Mouse (Mus musculus) ovary, adult 18-20 months (tissue): ENCODE measurements at regions not wholly inside any gene's neighbourhood (a gene's known extent, or its start where the extent isn't known, plus 50 kb on each side); places are given as distances from the start of the nearest gene placed in this dataset.

Source experiments
- DNase-seq: peaks from one replicate; pipeline ENCODE4 v3.0.0; 2022; ENCODE audit warnings: low spot score, mixed read lengths

DNA sequence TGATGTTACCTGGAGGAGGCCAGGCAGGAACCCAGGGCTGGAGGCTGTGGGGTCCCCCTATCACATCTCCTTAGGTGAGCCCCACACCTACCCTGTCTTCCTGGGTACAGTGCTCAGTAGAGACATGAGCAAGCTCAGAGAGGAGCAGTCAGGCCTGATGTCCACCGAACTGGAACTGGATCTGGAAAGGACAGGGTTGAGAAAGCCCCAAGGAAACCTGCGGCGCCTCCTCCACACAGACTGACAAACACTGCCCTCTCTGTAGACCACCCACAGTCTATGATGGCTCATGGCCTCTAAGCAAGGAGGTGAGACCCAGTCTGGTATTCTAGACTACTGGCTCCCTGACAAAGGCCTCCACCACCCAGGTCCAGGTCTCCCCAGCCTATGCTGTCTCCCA lies 52.9 kb upstream of the Zmiz1 start:
- no peak for DNase-seq

DNA sequence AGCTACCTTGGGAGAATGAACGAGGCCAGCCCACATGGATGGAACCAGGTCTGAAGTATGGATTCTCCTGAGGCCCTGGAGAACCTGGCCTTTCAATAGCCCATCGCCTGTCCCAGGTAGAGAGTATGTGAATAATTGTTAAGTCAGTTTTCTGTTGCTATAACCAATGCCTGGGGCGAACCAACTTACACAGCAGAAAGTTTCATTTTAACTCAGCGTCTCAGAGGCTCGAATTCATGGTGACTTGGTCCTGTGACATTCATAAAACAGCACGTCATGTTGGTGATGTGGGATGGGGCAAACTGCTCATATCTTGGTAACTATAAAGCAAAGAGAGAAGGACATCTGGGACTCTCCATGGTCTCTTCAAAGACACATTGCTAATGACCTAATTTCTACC lies 52.4 kb upstream of the Zmiz1 start:
- no peak for DNase-seq

DNA sequence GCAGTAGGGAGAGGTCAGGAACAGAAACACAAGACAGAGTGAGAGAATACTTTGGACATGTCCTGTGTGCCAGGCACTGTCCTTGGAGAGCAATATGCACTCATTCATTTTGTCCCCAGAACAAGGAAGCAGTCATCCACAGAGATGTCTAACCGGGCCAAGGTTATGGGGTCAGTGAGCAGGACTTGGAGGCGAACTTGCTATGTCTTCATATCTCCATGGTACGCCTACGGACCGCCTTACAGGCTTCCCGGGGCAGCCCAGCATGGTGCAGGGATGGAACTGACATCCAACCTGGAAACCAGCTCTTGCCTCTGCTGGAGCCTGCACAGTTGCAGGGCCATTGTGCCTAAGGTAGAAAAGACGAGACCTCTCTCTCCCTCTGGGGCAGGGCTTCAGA lies 51.9 kb upstream of the Zmiz1 start:
- DNase-seq, result no peak
